Mouse (Mus musculus) cortical plate, adult 2 months (tissue): ENCODE measurements around the gene Btaf1. TPM values are rescaled to one million over a fixed set of nuclear protein-coding genes. Genes with fewer than 3 reads are reported as not detected.
"Not testable (repeated sequence)": the region's sequence is repeated elsewhere in the genome, so short reads cannot be mapped to it uniquely, and the experiment has no call there.

Experiments
- H3K27ac ChIP-seq: fragments of 200-500 bp; 2 replicates; pipeline ENCODE4 v1.5.1; 2012; ENCODE audit warnings: low read length, control low read depth, inconsistent platforms; ENCODE audit not compliant: insufficient read depth
- H3K4me1 ChIP-seq: fragments of 200-500 bp; 2 replicates; pipeline ENCODE4 v1.6.1; 2011; ENCODE audit warnings: low read length; ENCODE audit not compliant: control insufficient read depth, insufficient read depth
- H3K4me3 ChIP-seq: fragments of 200-500 bp; 2 replicates; pipeline ENCODE4 v1.5.1; 2011; ENCODE audit warnings: mild to moderate bottlenecking, low read length, control low read depth; ENCODE audit not compliant: insufficient read depth
- CTCF ChIP-seq: fragments of 200-500 bp; IDR thresholded peaks from 2 replicates; pipeline ENCODE4 v1.5.1; 2011; ENCODE audit warnings: mild to moderate bottlenecking, control low read depth, low read length; ENCODE audit not compliant: insufficient read depth; ENCODE audit errors: extremely low read depth
- POLR2A ChIP-seq: fragments of 200-500 bp; IDR thresholded peaks from 2 replicates; pipeline ENCODE4 v1.6.1; 2011; ENCODE audit warnings: mild to moderate bottlenecking, low read length, control low read depth; ENCODE audit not compliant: insufficient read depth; ENCODE audit errors: extremely low read depth
- polyA plus RNA-seq: library from polyadenylated mRNA; depleted of rRNA; stranded (reverse); fragments of >200 nt; gene quantifications from 2 replicates; pipeline ENCODE4 v1.2.3, GENCODE M21; 2012

Btaf1 gene
- polyA plus RNA-seq, 1 experiment, result 13.0 TPM

GRCm38 (mm10) chr19:36938008-36938407 lies 12.1 kb downstream of the Btaf1 start:
- TF ChIP-seq CTCF (no peak), POLR2A (no peak)
- H3K4me3 ChIP-seq, result no peak overlapping the region
- H3K4me1 ChIP-seq, result no peaks in the 10 kb centered on the region
- H3K27ac ChIP-seq, result no peak overlapping the region

GRCm38 (mm10) chr19:36940064-36940463 lies 14.2 kb downstream of the Btaf1 start:
- no peaks in the 10 kb centered on the region for H3K4me1 ChIP-seq
- no peak for TF ChIP-seq POLR2A
- no peak for TF ChIP-seq CTCF
- H3K4me3 ChIP-seq, result no peak overlapping the region
- no peak overlapping the region for H3K27ac ChIP-seq

GRCm38 (mm10) chr19:36953637-36954206 lies 27.8 kb downstream of the Btaf1 start:
- TF ChIP-seq CTCF (no peak), POLR2A (no peak)
- H3K4me3 ChIP-seq, result no peak overlapping the region
- H3K27ac ChIP-seq, result no peak overlapping the region
- no peaks in the 10 kb centered on the region for H3K4me1 ChIP-seq

GRCm38 (mm10) chr19:36958331-36958730 lies 32.5 kb downstream of the Btaf1 start:
- H3K4me3 ChIP-seq, result no peak overlapping the region
- TF ChIP-seq CTCF, result no peak
- no peak for TF ChIP-seq POLR2A
- no peak overlapping the region for H3K27ac ChIP-seq
- H3K4me1 ChIP-seq, result no peaks in the 10 kb centered on the region

GRCm38 (mm10) chr19:36961320-36961719 lies 35.4 kb downstream of the Btaf1 start:
- Histone ChIP-seq H3K27ac (no peak overlapping the region), H3K4me1 (no peaks in the 10 kb centered on the region), H3K4me3 (no peak overlapping the region)
- no peak for TF ChIP-seq POLR2A
- TF ChIP-seq CTCF, result no peak

- H3K27ac ChIP-seq, H3K4me3 ChIP-seq, H3K4me1 ChIP-seq: not testable (repeated sequence)
Observed at GRCm38 (mm10) chr19:36962544-36963260, 36.8 kb downstream of the Btaf1 start.

GRCm38 (mm10) chr19:37004557-37004956 lies 78.7 kb downstream of the Btaf1 start:
- H3K4me3 ChIP-seq, result no peak overlapping the region
- H3K27ac ChIP-seq, result no peak overlapping the region
- no peaks in the 10 kb centered on the region for H3K4me1 ChIP-seq
- TF ChIP-seq CTCF, result no peak
- no peak for TF ChIP-seq POLR2A

GRCm38 (mm10) chr19:37009878-37010281 lies 84.0 kb downstream of the Btaf1 start:
- TF ChIP-seq CTCF (no peak), POLR2A (no peak)
- Histone ChIP-seq H3K4me3 (no peak overlapping the region), H3K27ac (no peak overlapping the region), H3K4me1 (no peaks in the 10 kb centered on the region)

GRCm38 (mm10) chr19:37013461-37013860 lies 87.6 kb downstream of the Btaf1 start:
- Histone ChIP-seq H3K27ac (no peak overlapping the region), H3K4me3 (no peak overlapping the region), H3K4me1 (no peaks in the 10 kb centered on the region)
- TF ChIP-seq CTCF (no peak), POLR2A (no peak)

- H3K27ac ChIP-seq, result no peak overlapping the region
- no peak overlapping the region for H3K4me3 ChIP-seq
- TF ChIP-seq POLR2A (no peak), CTCF (no peak)
- H3K4me1 ChIP-seq, result no peaks in the 10 kb centered on the region
Observed at GRCm38 (mm10) chr19:37014173-37014939, 88.5 kb downstream of the Btaf1 start.
